Mouse (Mus musculus): ENCODE measurements around the gene Pde9a. TPM values are rescaled to one million over a fixed set of nuclear protein-coding genes. Genes with fewer than 3 reads are reported as not detected.

The Pde9a gene
- total and polyA plus RNA-seq, 3 experiments: 0.56 TPM; not detected in 2

DNA sequence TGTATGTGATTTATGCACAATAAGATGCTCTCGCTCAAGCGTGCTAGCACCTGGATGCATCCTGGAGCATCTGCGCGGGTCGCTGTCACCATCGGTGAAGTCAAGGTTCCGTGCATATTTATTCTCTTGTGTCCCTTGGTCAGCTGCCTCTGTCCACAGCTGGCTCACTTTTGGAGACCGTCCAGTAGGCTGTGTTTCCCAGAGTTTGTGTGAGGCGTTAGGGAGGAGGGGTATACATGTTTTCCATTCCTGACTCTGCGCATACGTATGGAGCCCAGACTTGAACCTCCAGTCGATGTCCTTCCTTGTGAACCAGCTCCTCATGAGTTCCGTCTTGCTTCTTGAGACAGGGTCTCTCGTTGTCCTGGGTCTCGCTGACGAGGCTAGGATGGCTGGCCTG is 34.6 kb downstream of the Pde9a start:
- no peak for TF ChIP-seq MXI1 (IDR thresholded peaks at IDR 0.05; ENCODE audit: low read depth, low read length)
- TF ChIP-seq CTCF (IDR thresholded peaks at IDR 0.05 in 2 of 3, conservative IDR thresholded peaks at IDR 0.05 in 1 of 3; ENCODE audit: control insufficient read depth in 1 of 3, insufficient read depth in 1 of 3, low read depth in 2 of 3, low read length in 3 of 3, poor library complexity in 1 of 3, severe bottlenecking in 1 of 3): no peak
- TF ChIP-seq MEF2A (IDR thresholded peaks at IDR 0.05; ENCODE audit: extremely low read depth, insufficient replicate concordance, low read depth, low read length, poor library complexity, severe bottlenecking): no peak
- no peak for TF ChIP-seq USF2 (IDR thresholded peaks at IDR 0.05; ENCODE audit: borderline replicate concordance in 1 of 2, insufficient read depth in 1 of 2, low read depth in 1 of 2, low read length in 2 of 2)
- no peak for TF ChIP-seq CHD2 (IDR thresholded peaks at IDR 0.05; ENCODE audit: low read length)
- no peak for TF ChIP-seq ELF1 (IDR thresholded peaks at IDR 0.05; ENCODE audit: low read depth, low read length)
- TF ChIP-seq SMC3 (IDR thresholded peaks at IDR 0.05; ENCODE audit: low read depth, low read length): no peak
- TF ChIP-seq ZMIZ1 (IDR thresholded peaks at IDR 0.05; ENCODE audit: low read depth, low read length): no peak
- no peak for TF ChIP-seq MYC (IDR thresholded peaks at IDR 0.05; ENCODE audit: low read depth, low read length)
- TF ChIP-seq KAT2A (conservative IDR thresholded peaks at IDR 0.05; ENCODE audit: low read depth, low read length): no peak
- no peak for TF ChIP-seq CHD1 (IDR thresholded peaks at IDR 0.05; ENCODE audit: low read depth, low read length)
- no peak for TF ChIP-seq SIN3A (IDR thresholded peaks at IDR 0.05; ENCODE audit: low read length)
- H3K27me3 ChIP-seq (ENCODE audit: control insufficient read depth in 1 of 2, insufficient read depth in 2 of 2, low read length in 2 of 2): no peaks in the 10 kb centered on the region
- DNase-seq (ENCODE audit: low read depth, low spot score): no peak

GRCm38 (mm10) chr17:31422381-31422780 is 36.4 kb downstream of the Pde9a start:
- no peak for DNase-seq (ENCODE audit: low read depth, low spot score)
- Histone ChIP-seq H3K27ac (ENCODE audit: control insufficient read depth, low read depth, low read length) (no peak overlapping the region), H3K4me1 (ENCODE audit: control insufficient read depth in 1 of 2, insufficient read depth in 2 of 2, low read length in 2 of 2) (no peaks in the 10 kb centered on the region)

More for the DNA sequence above, 34.6 kb downstream of the Pde9a start:
- H3K9me3 ChIP-seq (replicated peaks; ENCODE audit: insufficient read depth, low read length): no peaks in the 10 kb centered on the region
- H3K79me2 ChIP-seq (ENCODE audit: control insufficient read depth, insufficient read depth, low read length, poor library complexity): no peaks in the 10 kb centered on the region
- no peak overlapping the region for H3K9ac ChIP-seq (ENCODE audit: control insufficient read depth, low read depth, low read length, poor library complexity, severe bottlenecking)
- H3K4me3 ChIP-seq (ENCODE audit: control insufficient read depth in 1 of 2, insufficient read depth in 1 of 2, low read depth in 2 of 2, low read length in 2 of 2): no peak overlapping the region
- H3K4me1 ChIP-seq (ENCODE audit: control insufficient read depth in 1 of 2, insufficient read depth in 2 of 2, low read length in 2 of 2): no peaks in the 10 kb centered on the region
- H3K36me3 ChIP-seq (ENCODE audit: control insufficient read depth in 1 of 2, insufficient read depth in 2 of 2, low read length in 2 of 2): no peaks in the 10 kb centered on the region; a peak in 1 of 4 replicates
- no peak overlapping the region for H3K27ac ChIP-seq (ENCODE audit: control insufficient read depth, low read depth, low read length)

More at GRCm38 (mm10) chr17:31422381-31422780, 36.4 kb downstream of the Pde9a start:
- Histone ChIP-seq H3K27me3 (ENCODE audit: control insufficient read depth in 1 of 2, insufficient read depth in 2 of 2, low read length in 2 of 2) (no peaks in the 10 kb centered on the region), H3K79me2 (ENCODE audit: control insufficient read depth, insufficient read depth, low read length, poor library complexity) (no peaks in the 10 kb centered on the region), H3K9me3 (replicated peaks; ENCODE audit: insufficient read depth, low read length) (no peaks in the 10 kb centered on the region), H3K4me3 (ENCODE audit: control insufficient read depth in 1 of 2, insufficient read depth in 1 of 2, low read depth in 2 of 2, low read length in 2 of 2) (no peak overlapping the region), H3K36me3 (ENCODE audit: control insufficient read depth in 1 of 2, insufficient read depth in 2 of 2, low read length in 2 of 2) (no peaks in the 10 kb centered on the region; a peak in 1 of 4 replicates), H3K9ac (ENCODE audit: control insufficient read depth, low read depth, low read length, poor library complexity, severe bottlenecking) (no peak overlapping the region)
- TF ChIP-seq ZKSCAN1 (IDR thresholded peaks at IDR 0.05; ENCODE audit: low read depth, low read length) (no peak), E2F4 (IDR thresholded peaks at IDR 0.05; ENCODE audit: borderline replicate concordance, low read depth, low read length) (no peak), CTCF (IDR thresholded peaks at IDR 0.05 in 2 of 3, conservative IDR thresholded peaks at IDR 0.05 in 1 of 3; ENCODE audit: control insufficient read depth in 1 of 3, insufficient read depth in 1 of 3, low read depth in 2 of 3, low read length in 3 of 3, poor library complexity in 1 of 3, severe bottlenecking in 1 of 3) (no peak; a peak in 1 of 6 replicates), USF1 (IDR thresholded peaks at IDR 0.05; ENCODE audit: low read depth, low read length) (no peak), MYB (IDR thresholded peaks at IDR 0.05; ENCODE audit: low read depth, low read length) (no peak), ETS1 (IDR thresholded peaks at IDR 0.05; ENCODE audit: low read depth, low read length) (no peak), KAT2A (conservative IDR thresholded peaks at IDR 0.05; ENCODE audit: low read depth, low read length) (no peak), MEF2A (IDR thresholded peaks at IDR 0.05; ENCODE audit: extremely low read depth, insufficient replicate concordance, low read depth, low read length, poor library complexity, severe bottlenecking) (no peak), MAFK (IDR thresholded peaks at IDR 0.05; ENCODE audit: borderline replicate concordance, low read depth, low read length) (no peak), MAZ (IDR thresholded peaks at IDR 0.05; ENCODE audit: low read depth, low read length) (no peak), UBTF (IDR thresholded peaks at IDR 0.05; ENCODE audit: borderline replicate concordance, insufficient read depth, low read depth, low read length) (no peak), POLR2AphosphoS2 (IDR thresholded peaks at IDR 0.05; ENCODE audit: low read length) (no peak), JUND (IDR thresholded peaks at IDR 0.05; ENCODE audit: low read depth, low read length) (no peak), HCFC1 (IDR thresholded peaks at IDR 0.05; ENCODE audit: low read depth, low read length) (no peak), BHLHE40 (IDR thresholded peaks at IDR 0.05; ENCODE audit: borderline replicate concordance, low read depth, low read length) (no peak), NRF1 (IDR thresholded peaks at IDR 0.05; ENCODE audit: insufficient read depth, low read depth, low read length, poor library complexity, severe bottlenecking) (no peak), POLR2AphosphoS5 (IDR thresholded peaks at IDR 0.05; ENCODE audit: borderline replicate concordance, low read depth, low read length) (no peak)
